Mouse (Mus musculus) embryonic fibroblast, embryonic 13.5 days (primary cell): Measurements from ENCODE around the gene Gphn. TPM values are rescaled to one million over a fixed set of nuclear protein-coding genes. Genes with fewer than 3 reads are reported as not detected.
A peak's percentile ranks its signal among the peaks of the same experiment; 100 is the strongest.

Source experiments
- H3K27ac ChIP-seq: 2 replicates; pipeline ENCODE4 v1.5.1; 2012; ENCODE audit warnings: low read length, control low read depth, inconsistent platforms; ENCODE audit not compliant: insufficient read depth
- H3K4me1 ChIP-seq: 2 replicates; pipeline ENCODE4 v1.6.1; 2011; ENCODE audit warnings: low read length; ENCODE audit not compliant: control insufficient read depth, insufficient read depth
- H3K4me3 ChIP-seq: 2 replicates; pipeline ENCODE4 v1.5.1; 2011; ENCODE audit warnings: mild to moderate bottlenecking, control low read depth, low read length; ENCODE audit not compliant: insufficient read depth
- CTCF ChIP-seq: IDR thresholded peaks from 2 replicates; pipeline ENCODE4 v1.5.1; 2011; ENCODE audit warnings: mild to moderate bottlenecking, control low read depth, low read length, moderate library complexity, borderline replicate concordance; ENCODE audit not compliant: insufficient read depth
- POLR2A ChIP-seq: IDR thresholded peaks from 2 replicates; pipeline ENCODE4 v1.6.1; 2011; ENCODE audit warnings: low read depth, mild to moderate bottlenecking, control low read depth, low read length, moderate library complexity
- polyA plus RNA-seq: library from polyadenylated mRNA; stranded (reverse); fragments of >200 nt; gene quantifications from 2 replicates; pipeline ENCODE4 v1.2.4, GENCODE M21; 2011; ENCODE audit warnings: low read depth; ENCODE audit not compliant: missing spikeins, insufficient read length

Gene Gphn
- polyA plus RNA-seq, 1 experiment, result 16.8 TPM

DNA sequence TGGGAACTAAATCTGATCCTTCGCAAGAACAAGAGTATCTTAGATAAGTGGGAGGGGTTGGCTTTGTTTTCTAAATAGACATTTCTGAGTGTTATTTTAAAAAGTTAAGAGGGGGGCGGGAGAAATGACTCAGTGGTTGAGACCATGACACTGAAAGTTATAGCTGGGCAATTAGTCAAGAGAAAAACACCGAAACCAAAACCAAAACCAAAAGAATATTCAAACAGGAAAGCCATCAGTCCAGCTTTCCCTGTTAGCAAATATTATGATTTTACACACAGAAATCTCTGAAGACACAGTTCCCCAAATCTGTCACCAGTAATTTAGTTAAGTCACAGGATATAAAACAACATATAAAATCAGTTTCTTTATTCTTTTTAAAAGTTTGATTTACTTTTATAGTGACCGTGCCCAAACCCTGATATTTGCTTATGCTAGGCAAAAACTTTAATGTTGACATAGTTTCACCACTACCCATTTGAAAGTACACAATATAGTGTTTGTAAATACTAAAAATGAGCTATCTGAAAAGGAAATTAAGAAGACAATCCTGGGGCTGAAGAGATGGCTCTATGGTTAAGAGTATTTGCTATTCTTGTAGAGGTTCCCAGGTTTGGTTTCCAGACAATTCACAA is 6.9 kb upstream of the Gphn start:
- Histone ChIP-seq H3K4me1 (no peaks in the 10 kb centered on the region), H3K27ac (no peak overlapping the region), H3K4me3 (no peak overlapping the region)
- no peak for TF ChIP-seq CTCF
- no peak for TF ChIP-seq POLR2A

DNA sequence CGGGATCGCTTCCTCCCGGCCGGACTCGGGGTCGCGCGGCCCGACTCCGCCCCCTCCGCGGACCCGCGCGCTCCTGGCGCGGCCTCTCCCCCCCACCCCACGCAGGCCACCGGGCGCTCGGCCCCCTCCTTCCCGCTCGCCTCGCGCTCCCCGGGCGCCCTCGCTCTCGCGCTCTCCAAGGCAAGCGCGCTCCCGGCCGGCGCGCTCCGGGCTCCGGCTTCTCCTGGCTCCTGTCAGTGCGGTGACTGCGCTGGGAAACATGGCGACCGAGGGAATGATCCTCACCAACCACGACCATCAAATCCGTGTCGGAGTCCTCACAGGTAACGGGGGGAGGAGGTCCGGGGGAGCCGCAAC is 318 bp downstream of the Gphn start:
- TF ChIP-seq CTCF (no peak), POLR2A (no peak; the same call in 1 of the 2 replicates)
- Histone ChIP-seq H3K27ac (peak overlapping the region; percentile 84), H3K4me3 (peak overlapping the region; percentile 89), H3K4me1 (no peaks in the 10 kb centered on the region)

DNA sequence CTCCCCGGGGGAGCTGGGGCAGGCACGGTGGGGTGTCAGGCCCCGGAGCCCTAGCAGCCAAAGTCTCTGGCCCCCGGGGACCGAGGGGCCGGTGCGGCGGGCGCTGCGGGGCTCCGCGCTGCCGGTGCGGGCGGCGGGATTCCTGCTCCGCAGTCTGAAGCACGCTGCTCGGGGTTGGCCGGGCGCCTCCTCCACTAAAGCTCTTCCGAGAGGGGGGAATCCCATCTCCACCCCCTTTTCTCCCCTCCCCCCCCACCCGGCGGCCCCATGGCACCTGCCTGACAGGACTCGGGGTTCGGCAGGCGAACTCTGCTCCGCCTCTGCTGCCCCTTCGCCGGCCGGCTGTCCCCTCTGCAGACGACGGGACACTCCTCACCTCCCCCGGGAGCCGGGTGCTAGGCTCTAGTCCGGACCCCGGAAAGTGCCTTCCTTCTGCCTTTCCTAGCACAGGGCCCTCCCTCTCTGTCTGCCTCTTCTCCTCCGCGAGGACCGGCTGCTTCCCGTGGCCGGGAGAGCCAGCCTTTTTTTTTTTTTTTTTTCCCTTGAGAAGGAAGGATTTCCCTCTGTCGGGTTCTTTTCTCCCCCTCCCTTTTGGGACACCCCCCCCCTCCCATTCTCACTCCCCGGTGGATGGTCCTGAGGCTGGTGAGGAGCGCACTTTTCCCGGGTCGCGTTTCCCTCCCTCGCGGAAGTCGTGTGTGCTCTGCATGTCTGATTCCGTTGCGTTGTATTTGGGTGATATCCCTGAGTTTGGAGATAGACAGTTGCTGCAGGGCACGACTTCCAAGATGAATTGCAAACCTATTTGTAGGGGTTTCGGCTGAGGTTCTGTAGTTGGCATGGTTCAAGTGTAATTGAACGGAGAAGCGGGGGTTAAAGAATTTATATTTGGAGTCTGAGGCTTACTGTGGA is 1.1 kb downstream of the Gphn start:
- Histone ChIP-seq H3K4me1 (no peaks in the 10 kb centered on the region), H3K4me3 (peak overlapping the region; percentile 89), H3K27ac (peak overlapping the region; percentile 84)
- no peak for TF ChIP-seq CTCF
- no peak for TF ChIP-seq POLR2A

DNA sequence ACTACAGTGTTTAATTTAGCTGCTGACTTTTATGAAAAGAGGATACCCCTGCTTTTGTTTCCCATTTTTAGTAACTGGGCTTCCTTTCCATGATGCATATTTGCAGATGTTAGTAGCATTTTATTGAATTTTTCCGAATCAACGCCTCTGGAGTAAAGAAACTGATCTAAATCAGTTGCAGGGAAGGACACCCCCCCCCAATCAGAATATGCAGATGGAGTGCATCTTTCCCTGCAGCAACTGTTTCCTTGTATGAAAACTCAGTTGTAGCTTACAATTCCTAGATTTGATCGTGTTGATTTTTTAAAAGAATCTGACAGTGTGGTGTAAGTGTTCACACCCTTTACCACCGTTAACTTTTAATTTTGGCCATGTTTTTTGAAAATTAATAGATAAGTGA is 2.0 kb downstream of the Gphn start:
- H3K4me3 ChIP-seq, result no peak overlapping the region
- no peak overlapping the region for H3K27ac ChIP-seq
- H3K4me1 ChIP-seq, result no peaks in the 10 kb centered on the region
- TF ChIP-seq POLR2A (no peak), CTCF (no peak)

DNA sequence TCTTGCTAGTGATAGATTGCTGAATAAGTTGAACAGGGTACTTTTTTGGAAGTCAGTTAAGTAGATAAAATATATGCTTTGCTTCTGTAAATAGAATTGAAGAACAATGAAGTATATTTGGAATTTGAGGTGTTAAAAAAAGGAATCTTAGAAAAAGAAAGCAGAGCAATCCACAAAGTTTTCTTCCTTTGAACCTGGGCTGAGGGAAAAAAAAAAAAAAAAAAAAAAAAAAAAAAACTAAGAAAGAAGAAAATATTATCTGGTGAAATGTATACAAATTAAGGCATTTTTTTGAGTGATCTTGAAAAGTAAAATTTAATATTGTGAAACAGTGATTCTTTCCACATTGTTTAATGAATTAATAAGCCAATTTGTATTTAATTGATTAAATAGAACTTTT is 6.4 kb downstream of the Gphn start:
- no peak for TF ChIP-seq POLR2A
- no peak for TF ChIP-seq CTCF
- no peak overlapping the region for H3K27ac ChIP-seq
- H3K4me1 ChIP-seq, result no peaks in the 10 kb centered on the region
- H3K4me3 ChIP-seq, result no peak overlapping the region

DNA sequence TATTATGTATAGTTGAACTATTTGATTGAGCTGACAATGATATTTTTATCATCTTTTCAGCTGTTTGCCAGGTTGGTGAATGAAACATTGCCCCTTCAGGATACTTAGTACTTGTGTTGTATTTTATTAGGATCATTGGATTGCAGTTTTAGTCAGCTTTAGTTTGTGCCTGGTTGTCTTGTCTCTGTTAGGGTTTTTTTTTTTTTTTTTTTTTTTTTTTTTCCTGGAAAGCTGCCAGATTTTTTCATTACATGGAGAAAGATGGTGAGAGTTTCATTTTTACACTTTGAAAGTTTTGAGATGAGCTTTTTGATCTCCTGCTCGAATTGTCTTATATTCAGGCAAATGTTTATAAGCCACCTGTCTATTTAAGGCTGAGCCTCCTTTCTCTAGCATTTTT is 22.2 kb downstream of the Gphn start:
- H3K4me3 ChIP-seq, result no peak overlapping the region
- no peak for TF ChIP-seq POLR2A
- no peaks in the 10 kb centered on the region for H3K4me1 ChIP-seq
- no peak overlapping the region for H3K27ac ChIP-seq

DNA sequence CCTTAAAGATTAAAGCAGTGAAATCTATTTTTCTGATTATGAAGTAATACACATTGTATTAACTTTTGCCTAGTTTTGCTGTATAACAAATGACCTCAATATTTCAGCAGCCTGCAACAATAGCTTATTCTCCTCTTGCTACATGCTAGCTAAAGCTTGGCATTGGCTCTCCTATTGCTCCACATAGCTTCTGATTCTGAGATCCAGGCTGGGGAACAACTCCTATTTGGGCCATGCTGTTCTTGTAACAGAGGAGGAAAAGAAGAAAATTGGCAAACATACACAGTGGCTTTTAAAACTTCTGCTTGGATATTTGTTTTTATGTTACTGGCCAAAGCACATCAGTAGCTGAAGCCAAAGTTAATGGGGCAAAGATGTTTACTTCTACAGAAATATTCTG is 23.0 kb downstream of the Gphn start:
- Histone ChIP-seq H3K4me1 (no peaks in the 10 kb centered on the region), H3K27ac (no peak overlapping the region), H3K4me3 (no peak overlapping the region)
- no peak for TF ChIP-seq POLR2A

DNA sequence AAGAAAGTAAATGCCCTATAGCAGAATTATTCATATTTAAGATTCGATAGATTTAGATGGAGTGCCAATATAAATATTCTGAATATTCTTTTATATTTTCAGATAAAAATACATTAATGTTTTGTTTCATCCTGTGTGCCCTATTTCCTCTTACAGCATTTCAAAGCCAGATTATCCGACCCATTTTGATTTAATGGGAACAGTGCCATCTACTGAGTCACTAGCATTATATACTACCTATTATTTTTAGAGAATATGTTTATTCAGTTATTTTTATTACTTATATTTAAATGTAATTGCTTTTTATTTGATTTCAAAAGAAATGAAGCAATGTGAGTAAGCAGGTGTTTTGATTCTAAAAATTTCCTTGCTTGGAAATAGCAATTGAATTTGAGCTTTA is 51.2 kb downstream of the Gphn start:
- Histone ChIP-seq H3K4me3 (no peak overlapping the region), H3K4me1 (no peaks in the 10 kb centered on the region), H3K27ac (no peak overlapping the region)
- TF ChIP-seq POLR2A (no peak), CTCF (no peak)

DNA sequence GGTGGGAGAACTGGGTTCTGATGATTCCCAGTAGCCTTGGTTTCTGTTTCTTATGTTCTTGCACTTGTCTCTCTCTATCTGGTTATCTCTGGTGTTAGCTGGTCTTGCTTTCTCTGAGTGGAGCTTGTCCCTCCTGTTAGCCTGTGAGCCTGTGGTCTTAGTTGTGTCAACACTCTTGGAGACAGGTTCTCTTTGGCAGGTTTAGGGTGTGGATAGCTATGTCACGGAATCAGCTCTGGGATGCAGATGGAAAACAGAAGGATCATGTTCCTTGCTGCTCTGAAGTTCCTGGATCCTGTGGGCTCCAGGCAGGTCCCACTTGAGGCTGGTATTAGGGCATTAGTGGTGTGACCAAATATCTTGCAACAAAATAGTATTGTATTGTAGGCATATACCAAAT is 64.2 kb downstream of the Gphn start:
- no peak for TF ChIP-seq POLR2A
- no peak for TF ChIP-seq CTCF
- H3K27ac ChIP-seq, result no peak overlapping the region

DNA sequence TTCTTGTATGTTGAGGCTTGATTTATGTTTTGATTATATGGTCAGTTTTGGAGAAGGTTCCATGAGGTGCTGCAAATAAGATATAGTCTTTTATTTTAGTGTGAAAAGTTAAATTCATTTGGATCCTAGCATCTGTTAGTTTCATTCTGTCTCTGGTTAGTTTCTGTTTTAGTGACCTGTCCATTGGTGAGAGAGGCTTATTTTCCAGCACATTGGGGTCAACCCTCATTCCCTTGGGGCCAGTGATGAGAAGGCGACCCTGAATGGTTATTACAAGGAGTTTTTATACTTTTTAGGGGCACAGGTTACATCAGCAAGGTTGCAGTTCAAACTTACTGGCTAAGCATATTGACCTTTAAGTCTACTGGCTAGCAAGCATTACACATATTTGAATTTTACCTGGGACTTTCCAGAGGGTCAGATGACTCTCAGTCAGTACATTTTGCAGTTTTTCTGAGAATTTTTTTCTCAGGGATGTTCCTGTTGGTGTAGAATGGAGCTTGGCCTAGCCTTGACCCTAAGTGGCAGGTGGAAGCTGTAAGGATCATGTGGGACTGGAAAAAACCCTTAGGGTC is 72.7 kb downstream of the Gphn start:
- Histone ChIP-seq H3K27ac (no peak overlapping the region), H3K4me1 (no peaks in the 10 kb centered on the region), H3K4me3 (no peak overlapping the region)
- no peak for TF ChIP-seq CTCF
- no peak for TF ChIP-seq POLR2A

More for the DNA sequence above, 64.2 kb downstream of the Gphn start:
- Histone ChIP-seq H3K4me3 (no peak overlapping the region), H3K4me1 (no peaks in the 10 kb centered on the region)

DNA sequence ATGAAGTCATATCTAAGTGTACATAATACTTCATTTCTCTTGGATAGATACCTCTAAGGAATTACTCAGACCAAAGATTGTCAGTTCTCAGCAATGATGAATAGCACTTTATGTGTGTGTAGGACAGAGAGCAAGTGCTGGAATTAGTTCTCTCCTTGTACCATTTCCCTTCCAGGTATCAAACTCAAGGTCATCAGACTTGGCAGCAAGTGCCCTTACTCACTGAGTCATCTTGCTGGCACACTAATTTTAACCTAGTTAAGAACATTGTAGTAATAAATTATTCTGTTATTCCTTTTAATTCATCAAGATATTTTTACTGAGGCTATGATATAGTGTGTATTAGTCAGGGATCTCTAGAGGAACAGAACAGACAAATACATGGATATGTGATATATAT is 88.9 kb downstream of the Gphn start:
- Histone ChIP-seq H3K4me1 (no peaks in the 10 kb centered on the region), H3K4me3 (no peak overlapping the region), H3K27ac (no peak overlapping the region)
- TF ChIP-seq POLR2A, result no peak
- TF ChIP-seq CTCF, result no peak
